Mouse (Mus musculus): Measurements from ENCODE around the gene Celf2. TPM values are rescaled to one million over a fixed set of nuclear protein-coding genes. Genes with fewer than 3 reads are reported as not detected.

Gene Celf2
- polyA plus RNA-seq, 1 experiment: 40.8 TPM

- WGBS: 45% methylated on average over 2 of the region's 2 CpGs
- no peak for TF ChIP-seq CTCF (IDR thresholded peaks at IDR 0.05; ENCODE audit: extremely low read depth, insufficient read depth, insufficient read length, insufficient replicate concordance)
- TF ChIP-seq POLR2A (IDR thresholded peaks at IDR 0.05; ENCODE audit: low read depth, low read length): no peak
Measured at GRCm38 (mm10) chr2:7115801-7116200, 393.6 kb downstream of the Celf2 start.

GRCm38 (mm10) chr2:7115161-7115560, 394.2 kb downstream of the Celf2 start:
- 35% methylated on average over 3 of the region's 3 CpGs for WGBS
- DNase-seq (ENCODE audit: low read depth in 1 of 2, low spot score in 2 of 2): no peak
- TF ChIP-seq POLR2A (IDR thresholded peaks at IDR 0.05; ENCODE audit: low read depth, low read length) (no peak), CTCF (IDR thresholded peaks at IDR 0.05; ENCODE audit: extremely low read depth, insufficient read depth, insufficient read length, insufficient replicate concordance) (no peak)
- Histone ChIP-seq H3K36me3 (ENCODE audit: control insufficient read depth, insufficient read depth, low read length) (no peaks in the 10 kb centered on the region), H3K27me3 (ENCODE audit: control insufficient read depth, insufficient read depth, low read length) (no peaks in the 10 kb centered on the region), H3K27ac (ENCODE audit: insufficient read depth, low read length) (no peak overlapping the region), H3K4me1 (ENCODE audit: control insufficient read depth, insufficient read depth, insufficient read length) (peaks cover 2% of the 10 kb centered on the region; the same call in 1 of the 2 replicates), H3K4me3 (ENCODE audit: extremely low read depth, insufficient read depth, insufficient read length) (no peak overlapping the region)

More at GRCm38 (mm10) chr2:7115801-7116200, 393.6 kb downstream of the Celf2 start:
- no peak overlapping the region for H3K27ac ChIP-seq (ENCODE audit: insufficient read depth, low read length)
- no peaks in the 10 kb centered on the region for H3K36me3 ChIP-seq (ENCODE audit: control insufficient read depth, insufficient read depth, low read length)
- DNase-seq (ENCODE audit: low read depth in 1 of 2, low spot score in 2 of 2): no peak
- no peaks in the 10 kb centered on the region for H3K27me3 ChIP-seq (ENCODE audit: control insufficient read depth, insufficient read depth, low read length)
- no peak overlapping the region for H3K4me3 ChIP-seq (ENCODE audit: extremely low read depth, insufficient read depth, insufficient read length)
- H3K4me1 ChIP-seq (ENCODE audit: control insufficient read depth, insufficient read depth, insufficient read length): peaks cover 2% of the 10 kb centered on the region; the same call in 1 of the 2 replicates

- H3K4me1 ChIP-seq (ENCODE audit: control insufficient read depth, insufficient read depth, insufficient read length): peaks cover 2% of the 10 kb centered on the region; the same call in 1 of the 2 replicates
- DNase-seq (ENCODE audit: low read depth in 1 of 2, low spot score in 2 of 2): no peak
- TF ChIP-seq CTCF (IDR thresholded peaks at IDR 0.05; ENCODE audit: extremely low read depth, insufficient read depth, insufficient read length, insufficient replicate concordance) (no peak), POLR2A (IDR thresholded peaks at IDR 0.05; ENCODE audit: low read depth, low read length) (no peak)
- H3K4me3 ChIP-seq (ENCODE audit: extremely low read depth, insufficient read depth, insufficient read length): no peak overlapping the region
- H3K27me3 ChIP-seq (ENCODE audit: control insufficient read depth, insufficient read depth, low read length): no peaks in the 10 kb centered on the region
- H3K36me3 ChIP-seq (ENCODE audit: control insufficient read depth, insufficient read depth, low read length): no peaks in the 10 kb centered on the region
- WGBS: 88% methylated on average over 4 of the region's 4 CpGs
- no peak overlapping the region for H3K27ac ChIP-seq (ENCODE audit: insufficient read depth, low read length)
Measured at GRCm38 (mm10) chr2:7113738-7114137, 395.6 kb downstream of the Celf2 start.

- H3K4me1 ChIP-seq (ENCODE audit: control insufficient read depth, insufficient read depth, insufficient read length): peaks cover 2% of the 10 kb centered on the region; the same call in 1 of the 2 replicates
- no peaks in the 10 kb centered on the region for H3K27me3 ChIP-seq (ENCODE audit: control insufficient read depth, insufficient read depth, low read length)
- no peak for TF ChIP-seq CTCF (IDR thresholded peaks at IDR 0.05; ENCODE audit: extremely low read depth, insufficient read depth, insufficient read length, insufficient replicate concordance)
- TF ChIP-seq POLR2A (IDR thresholded peaks at IDR 0.05; ENCODE audit: low read depth, low read length): no peak
- no peak overlapping the region for H3K27ac ChIP-seq (ENCODE audit: insufficient read depth, low read length)
- no peaks in the 10 kb centered on the region for H3K36me3 ChIP-seq (ENCODE audit: control insufficient read depth, insufficient read depth, low read length)
- no peak for DNase-seq (ENCODE audit: low read depth in 1 of 2, low spot score in 2 of 2)
- H3K4me3 ChIP-seq (ENCODE audit: extremely low read depth, insufficient read depth, insufficient read length): no peak overlapping the region
- WGBS: 31% methylated on average over 4 of the region's 4 CpGs
Measured at GRCm38 (mm10) chr2:7112156-7112813, 397.1 kb downstream of the Celf2 start.

- no peak for TF ChIP-seq CTCF (IDR thresholded peaks at IDR 0.05; ENCODE audit: extremely low read depth, insufficient read depth, insufficient read length, insufficient replicate concordance)
- TF ChIP-seq POLR2A (IDR thresholded peaks at IDR 0.05; ENCODE audit: low read depth, low read length): no peak
- Histone ChIP-seq H3K4me1 (ENCODE audit: control insufficient read depth, insufficient read depth, insufficient read length) (no peaks in the 10 kb centered on the region), H3K36me3 (ENCODE audit: control insufficient read depth, insufficient read depth, low read length) (no peaks in the 10 kb centered on the region), H3K27me3 (ENCODE audit: control insufficient read depth, insufficient read depth, low read length) (no peaks in the 10 kb centered on the region), H3K27ac (ENCODE audit: insufficient read depth, low read length) (no peak overlapping the region), H3K4me3 (ENCODE audit: extremely low read depth, insufficient read depth, insufficient read length) (no peak overlapping the region)
- DNase-seq (ENCODE audit: low read depth in 1 of 2, low spot score in 2 of 2): no peak
- 88% methylated on average over 3 of the region's 3 CpGs for WGBS
Measured at GRCm38 (mm10) chr2:7093414-7093813, 415.9 kb downstream of the Celf2 start.

GRCm38 (mm10) chr2:7092641-7093040, 416.7 kb downstream of the Celf2 start:
- no peaks in the 10 kb centered on the region for H3K4me1 ChIP-seq (ENCODE audit: control insufficient read depth, insufficient read depth, insufficient read length)
- H3K36me3 ChIP-seq (ENCODE audit: control insufficient read depth, insufficient read depth, low read length): no peaks in the 10 kb centered on the region
- WGBS: 91% methylated on average over 5 of the region's 5 CpGs
- no peak overlapping the region for H3K4me3 ChIP-seq (ENCODE audit: extremely low read depth, insufficient read depth, insufficient read length)
- no peaks in the 10 kb centered on the region for H3K27me3 ChIP-seq (ENCODE audit: control insufficient read depth, insufficient read depth, low read length)
- no peak for DNase-seq (ENCODE audit: low read depth in 1 of 2, low spot score in 2 of 2)
- H3K27ac ChIP-seq (ENCODE audit: insufficient read depth, low read length): no peak overlapping the region
- TF ChIP-seq POLR2A (IDR thresholded peaks at IDR 0.05; ENCODE audit: low read depth, low read length) (no peak), CTCF (IDR thresholded peaks at IDR 0.05; ENCODE audit: extremely low read depth, insufficient read depth, insufficient read length, insufficient replicate concordance) (no peak)

GRCm38 (mm10) chr2:7090496-7090895, 418.9 kb downstream of the Celf2 start:
- 43% methylated on average over 1 of the region's 1 CpGs for WGBS
- Histone ChIP-seq H3K4me3 (ENCODE audit: extremely low read depth, insufficient read depth, insufficient read length) (no peak overlapping the region), H3K27me3 (ENCODE audit: control insufficient read depth, insufficient read depth, low read length) (no peaks in the 10 kb centered on the region), H3K27ac (ENCODE audit: insufficient read depth, low read length) (no peak overlapping the region), H3K36me3 (ENCODE audit: control insufficient read depth, insufficient read depth, low read length) (no peaks in the 10 kb centered on the region), H3K4me1 (ENCODE audit: control insufficient read depth, insufficient read depth, insufficient read length) (no peaks in the 10 kb centered on the region)
- no peak for TF ChIP-seq CTCF (IDR thresholded peaks at IDR 0.05; ENCODE audit: extremely low read depth, insufficient read depth, insufficient read length, insufficient replicate concordance)
- TF ChIP-seq POLR2A (IDR thresholded peaks at IDR 0.05; ENCODE audit: low read depth, low read length): no peak
- DNase-seq (ENCODE audit: low read depth in 1 of 2, low spot score in 2 of 2): no peak
